Mouse (Mus musculus) adipocyte (in vitro differentiated cells): Measurements from ENCODE around the gene Nle1.

Source experiments
- DNase-seq: peaks from one replicate; pipeline ENCODE4 v3.0.0-alpha.2; 2016; ENCODE audit warnings: low spot score

Gene Nle1

DNA sequence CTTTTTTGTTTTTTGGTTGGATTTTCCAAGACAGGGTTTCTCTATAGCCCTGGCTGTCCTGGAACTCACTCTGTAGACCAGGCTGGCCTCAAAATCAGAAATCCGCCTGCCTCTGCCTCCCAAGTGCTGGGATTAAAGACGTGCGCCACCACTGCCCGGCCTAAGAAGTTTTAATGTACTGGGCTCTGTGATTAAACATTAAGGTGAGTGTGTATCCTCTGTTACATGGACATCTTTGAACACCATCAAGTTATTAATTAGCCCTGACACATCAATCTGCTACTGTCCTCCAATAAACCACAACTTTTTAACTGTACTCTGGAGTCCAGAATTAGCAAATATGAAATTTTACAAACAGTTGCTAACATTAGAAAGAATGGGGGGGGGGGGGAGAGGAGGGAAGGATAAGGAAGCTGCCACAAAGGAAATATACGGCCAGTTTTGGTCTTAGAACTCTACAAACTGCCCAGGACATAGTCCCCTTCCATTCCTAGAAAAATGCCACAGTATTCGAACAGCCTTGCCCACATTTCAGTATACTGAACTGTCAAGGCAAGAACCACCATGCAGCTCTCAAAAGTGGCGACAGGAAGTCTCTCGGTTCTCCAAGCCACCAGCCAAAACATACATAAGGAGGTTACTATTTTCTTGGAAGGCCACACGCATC is 38.6 kb downstream of the Nle1 start:
- no peak for DNase-seq

DNA sequence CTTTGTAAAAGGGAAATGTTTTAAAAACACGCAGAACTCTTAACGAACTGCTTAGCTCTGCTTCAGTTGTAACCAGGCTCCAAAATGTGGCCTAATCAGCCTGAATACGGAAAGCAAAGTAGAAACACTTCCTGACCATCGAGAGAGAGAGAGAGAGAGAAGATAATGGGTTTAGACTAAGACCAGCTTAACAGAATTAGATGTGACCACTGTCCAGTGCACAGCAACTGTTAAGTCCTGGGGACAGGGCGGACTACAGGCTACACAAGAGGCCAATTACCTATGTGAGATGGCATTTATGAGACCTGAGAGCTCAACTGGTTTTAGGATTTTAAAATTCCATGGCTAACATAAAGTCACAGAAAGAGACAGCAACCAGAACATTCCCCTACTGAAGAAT is 40.3 kb downstream of the Nle1 start:
- DNase-seq = no peak

DNA sequence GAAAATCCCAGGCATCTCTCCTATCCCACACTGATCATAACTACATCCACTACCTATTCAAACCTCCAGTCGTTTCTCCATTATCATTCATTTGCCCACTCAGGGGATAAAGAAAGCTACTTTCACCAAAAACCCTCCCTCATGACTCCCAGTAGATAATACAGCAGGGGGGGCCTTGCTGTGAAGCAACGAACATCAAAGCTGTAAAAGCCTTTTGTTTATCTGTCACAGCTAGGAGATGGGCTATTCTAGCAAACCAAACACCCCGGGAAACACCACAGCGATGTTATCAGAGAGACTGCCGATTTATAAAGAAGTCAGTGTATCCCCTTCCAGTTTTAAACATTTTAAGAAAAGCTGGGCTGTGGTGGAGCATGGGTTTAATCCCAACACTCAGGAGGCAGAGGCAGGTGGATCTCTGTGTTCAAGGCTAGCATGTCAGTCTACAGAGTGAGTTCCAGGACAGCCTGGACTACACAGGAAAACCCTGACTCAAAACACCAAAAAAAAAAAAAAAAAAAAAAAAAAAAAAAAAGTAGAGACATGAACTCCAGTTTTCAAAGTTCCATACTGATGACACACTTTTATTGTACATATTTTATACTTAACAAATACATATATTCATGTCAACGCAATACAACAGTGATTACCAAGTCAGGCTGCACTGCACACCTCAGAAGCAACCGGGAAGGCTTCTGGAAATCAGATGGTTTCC is 41.2 kb downstream of the Nle1 start:
- DNase-seq = no peak

DNA sequence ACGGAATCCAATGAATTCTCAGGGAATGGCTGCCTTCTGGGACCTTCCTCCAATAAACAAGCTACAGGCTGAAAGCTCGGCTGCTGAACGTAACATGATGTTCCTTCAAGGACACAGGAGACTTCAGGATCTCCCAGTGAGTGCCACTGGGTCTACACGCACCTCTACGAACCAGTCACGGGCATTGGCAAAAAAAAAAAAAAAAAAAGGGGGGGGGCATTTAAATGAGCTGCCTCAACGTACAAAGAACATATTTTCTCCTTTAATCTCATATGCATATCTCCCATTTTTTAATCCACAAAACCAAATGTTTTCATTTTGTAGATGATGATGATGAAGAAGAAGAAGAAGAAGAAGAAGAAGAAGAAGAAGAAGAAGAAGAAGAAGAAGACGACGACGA is 42.3 kb downstream of the Nle1 start:
- no peak for DNase-seq

DNA sequence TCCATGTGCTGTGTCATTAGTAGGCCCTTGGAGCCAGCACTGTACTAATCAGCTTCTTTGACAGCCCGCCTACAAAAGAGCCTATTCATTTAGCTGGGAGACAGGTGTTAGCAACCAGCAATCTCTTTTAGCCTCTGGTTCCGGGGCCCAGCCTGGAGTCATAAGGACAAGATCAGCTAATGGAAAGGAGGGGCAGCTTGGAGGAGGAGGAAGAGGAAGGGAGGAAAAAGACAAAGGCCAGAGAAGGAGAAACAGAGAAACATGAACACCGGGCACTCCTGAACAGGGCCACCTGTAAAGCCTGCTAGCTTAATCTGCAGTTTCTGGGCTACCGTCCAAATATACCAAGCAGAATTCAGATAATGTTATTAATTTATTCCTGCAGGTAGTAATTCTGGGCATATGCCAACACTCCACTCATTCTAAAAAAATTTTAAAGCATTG is 44.7 kb downstream of the Nle1 start:
- DNase-seq = no peak

DNA sequence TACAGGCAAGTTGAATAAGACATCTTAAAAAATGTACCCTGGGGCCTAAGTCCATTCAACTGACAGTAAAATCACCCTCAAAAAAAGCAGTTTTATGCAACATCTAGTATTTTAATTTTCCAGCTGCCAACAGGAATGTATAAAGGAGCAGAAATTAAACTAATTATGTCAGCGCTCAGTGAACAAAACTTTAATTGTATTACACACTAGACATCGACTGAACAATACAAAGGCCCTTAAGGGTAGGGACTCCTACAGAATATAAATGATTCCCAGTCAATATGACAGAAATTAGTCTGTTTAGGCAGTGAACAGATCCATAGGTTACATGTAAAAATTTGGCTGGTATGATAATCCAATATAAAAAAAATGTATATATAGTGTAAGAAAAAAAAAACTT is 45.2 kb downstream of the Nle1 start:
- DNase-seq = no peak

DNA sequence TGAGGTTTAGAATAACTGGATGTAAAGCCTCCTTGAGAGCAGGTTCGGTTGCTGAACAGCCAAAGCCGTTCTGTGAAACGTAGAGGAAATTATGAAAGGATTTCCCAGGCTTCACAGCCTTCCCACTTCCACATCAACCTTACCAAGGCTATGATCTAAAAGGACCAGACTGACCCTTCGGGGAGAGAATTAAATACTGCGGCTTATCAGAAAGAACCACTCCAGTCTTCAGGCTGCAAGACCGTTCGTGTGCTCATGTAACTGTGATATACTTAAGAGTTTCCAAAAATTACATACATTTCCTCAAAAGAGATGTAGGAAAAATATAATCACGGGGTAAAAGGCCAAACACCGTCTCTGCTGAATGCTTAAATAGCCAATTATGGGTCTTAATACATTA is 45.6 kb downstream of the Nle1 start:
- DNase-seq = no peak

DNA sequence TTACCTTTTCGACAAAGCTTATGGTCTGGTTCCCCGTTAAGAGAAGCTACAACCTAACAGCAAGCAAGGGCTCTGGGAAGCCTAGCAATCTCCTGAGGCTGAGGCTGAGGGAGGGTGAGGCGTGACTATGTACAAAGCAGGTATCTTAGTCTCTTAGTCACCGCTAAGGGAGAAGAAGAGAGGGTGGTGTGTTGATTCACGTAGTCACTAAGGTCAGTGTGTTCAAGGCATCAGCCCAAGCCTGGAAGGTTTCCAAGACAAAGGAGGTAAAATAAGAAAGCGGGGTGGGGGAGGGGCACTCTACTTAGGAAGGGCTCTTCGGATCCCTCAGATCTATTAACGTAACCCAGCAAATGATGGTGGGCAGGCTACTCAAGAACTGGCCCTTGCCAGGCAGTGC is 46.7 kb downstream of the Nle1 start:
- DNase-seq = no peak

DNA sequence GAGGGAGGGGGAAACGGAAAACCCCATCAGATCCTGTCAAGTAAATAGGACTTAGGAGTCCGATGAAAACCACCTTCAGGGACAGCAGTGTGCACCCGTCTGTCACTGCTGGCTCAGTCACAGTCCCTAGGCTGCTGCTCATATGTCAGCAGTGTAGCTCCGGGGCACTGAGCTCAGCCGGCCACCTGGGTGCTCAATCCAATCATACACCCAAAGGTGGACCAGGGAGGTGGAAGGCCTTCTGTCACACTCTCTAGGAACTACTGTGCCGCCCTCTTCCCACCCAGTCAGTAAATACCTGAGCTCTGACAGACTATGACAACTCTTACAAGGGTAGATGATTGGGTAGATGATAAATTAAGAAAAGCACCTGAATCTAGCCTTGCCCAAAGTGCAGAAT is 47.5 kb downstream of the Nle1 start:
- no peak for DNase-seq

DNA sequence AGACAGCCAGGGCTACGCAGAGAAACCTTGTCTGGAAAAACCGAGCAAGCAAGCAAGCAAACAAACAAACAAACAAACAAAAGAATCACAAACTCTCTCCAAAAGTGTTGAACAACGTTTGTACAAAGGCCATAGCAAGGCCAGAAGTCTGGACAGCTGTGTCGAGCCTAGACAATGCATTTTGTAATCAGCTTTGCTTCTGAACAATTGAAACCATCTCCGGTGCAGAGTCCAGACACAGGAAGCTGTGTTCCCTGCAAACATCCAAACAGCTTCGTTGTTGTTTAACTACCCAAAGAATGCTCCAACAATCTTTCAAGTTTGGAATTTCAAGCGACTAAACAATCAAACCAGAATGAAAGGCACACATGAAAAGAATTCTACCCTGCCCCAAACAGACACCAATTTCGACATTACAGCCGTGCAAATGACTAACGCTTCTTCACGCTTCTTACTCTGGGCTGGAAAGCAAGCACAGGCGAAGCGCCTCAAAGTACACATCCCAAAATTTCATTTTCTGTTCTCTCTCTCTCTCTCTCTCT is 50.8 kb downstream of the Nle1 start:
- no peak for DNase-seq

DNA sequence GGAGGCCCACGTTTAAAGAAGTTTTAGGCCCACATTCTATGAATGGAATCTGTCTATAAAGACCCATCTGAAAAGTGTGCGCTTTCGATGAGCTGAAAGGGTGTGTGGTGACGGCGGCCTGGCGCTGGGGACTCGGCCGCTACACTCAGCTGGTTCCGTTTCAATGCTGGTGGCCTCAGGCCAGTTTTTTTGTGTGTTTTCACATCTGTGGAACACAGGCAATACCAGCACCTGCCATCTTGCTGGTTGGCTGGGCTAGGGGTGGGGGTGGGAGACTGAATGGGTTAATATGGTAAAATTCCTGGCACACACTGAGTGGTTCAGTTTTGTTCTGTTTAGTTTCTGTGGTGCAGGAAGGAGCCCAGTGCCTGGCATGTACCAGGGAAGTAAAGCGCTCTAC is 52.2 kb downstream of the Nle1 start:
- no peak for DNase-seq

DNA sequence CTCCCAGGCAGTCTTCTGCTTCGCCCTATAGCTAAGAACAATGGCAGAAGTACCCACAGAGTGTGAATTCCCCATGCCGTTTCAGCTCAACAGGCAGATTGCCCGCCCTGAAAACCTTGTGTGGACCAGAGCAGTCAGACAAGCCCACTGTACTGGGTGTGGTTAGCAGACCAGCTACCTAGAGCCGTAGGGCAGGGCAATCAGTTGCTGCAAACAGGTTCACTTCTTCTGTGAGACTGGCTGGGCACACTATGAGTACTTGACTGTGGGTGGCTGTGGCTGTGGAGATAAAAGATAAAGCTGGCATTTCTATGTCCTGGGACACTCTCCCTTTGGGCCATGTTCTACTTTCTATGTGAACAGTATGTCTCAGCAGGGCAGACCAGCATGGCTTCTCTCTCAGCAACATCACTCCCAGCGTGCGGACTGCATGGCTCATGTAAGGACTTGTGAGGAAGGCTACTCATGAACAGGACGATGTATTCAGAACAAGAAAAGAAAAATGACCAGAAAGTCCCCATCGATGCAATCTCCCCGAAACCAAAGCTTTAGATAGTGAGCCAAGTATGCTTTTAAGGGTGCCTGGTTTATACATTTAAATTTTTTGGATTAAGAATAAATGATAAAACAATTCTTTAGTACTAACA is 52.8 kb downstream of the Nle1 start:
- no peak for DNase-seq

DNA sequence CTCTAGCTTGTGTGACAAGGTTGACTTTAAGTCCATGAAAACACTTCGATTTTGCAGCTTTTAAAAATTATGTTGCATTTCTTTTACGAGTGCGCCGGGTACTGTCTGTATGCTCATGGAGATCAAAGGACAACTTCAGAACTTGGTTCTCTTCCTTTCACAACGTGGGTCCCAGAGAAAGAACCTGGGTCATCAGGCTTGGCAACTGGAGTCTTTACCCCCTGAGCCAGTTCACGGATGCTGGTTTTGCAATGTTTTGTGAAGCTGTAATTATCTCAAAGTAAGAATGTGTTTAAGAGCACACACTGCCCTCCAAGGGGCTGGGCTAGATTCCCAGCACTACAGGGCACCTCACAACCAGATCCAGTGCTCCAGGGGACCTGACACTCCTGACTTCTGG is 54.1 kb downstream of the Nle1 start:
- no peak for DNase-seq

DNA sequence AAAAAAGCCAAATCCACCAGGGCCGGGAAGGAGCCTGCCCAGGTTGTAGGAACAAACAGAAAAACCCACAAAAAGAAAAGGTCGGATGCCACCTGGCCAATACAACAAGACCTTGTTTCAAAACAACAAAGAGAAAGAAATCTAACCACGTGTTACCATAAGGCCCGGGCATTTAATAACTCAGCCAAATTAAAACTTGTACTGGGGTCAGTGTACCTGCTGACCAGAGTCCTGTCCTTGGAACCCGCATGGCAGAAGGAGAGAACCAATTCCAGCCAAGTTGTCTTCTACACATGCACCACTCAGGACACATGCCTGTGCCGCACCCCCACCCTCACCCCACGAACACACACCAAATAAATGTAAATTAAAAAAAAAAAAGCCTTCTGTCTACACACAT is 55.3 kb downstream of the Nle1 start:
- no peak for DNase-seq

DNA sequence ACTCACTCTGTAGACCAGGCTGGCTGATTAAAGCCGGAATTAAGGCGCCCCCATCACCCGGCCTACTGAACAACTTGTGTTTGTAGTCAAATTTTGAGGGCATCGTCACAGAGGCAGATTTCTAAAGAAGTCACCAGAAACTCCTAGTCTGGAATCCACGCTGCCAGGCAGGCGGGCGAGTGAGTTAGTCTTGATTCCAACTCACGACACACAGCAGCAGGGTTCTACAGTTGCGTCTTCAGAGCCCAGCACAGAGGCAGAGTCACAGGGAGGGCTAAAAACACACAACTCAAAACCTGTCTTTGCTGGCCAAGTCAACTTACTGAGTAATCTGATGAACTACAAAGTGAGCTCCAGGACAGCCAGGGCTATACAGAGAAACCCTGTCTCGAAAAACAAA is 55.7 kb downstream of the Nle1 start:
- DNase-seq = no peak

DNA sequence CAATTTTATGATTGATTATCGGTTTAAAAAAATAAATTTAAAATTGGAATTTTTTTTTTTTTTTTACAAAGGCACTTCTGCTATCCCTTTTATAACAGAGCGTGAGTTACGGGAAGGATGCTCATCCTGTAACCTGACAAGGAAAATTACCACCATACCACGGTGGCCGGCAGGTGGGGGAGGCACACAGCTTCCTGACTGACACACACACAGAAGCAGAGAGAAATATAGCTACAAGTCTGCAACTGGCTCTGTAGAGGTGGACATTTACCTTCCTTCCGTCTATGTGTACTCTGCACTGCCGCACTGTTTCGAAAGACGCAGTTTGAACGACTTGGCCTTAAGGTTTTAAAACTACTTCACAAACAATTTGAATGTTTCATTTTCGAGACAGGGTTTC is 56.1 kb downstream of the Nle1 start:
- DNase-seq = no peak
